Mouse (Mus musculus) left cerebral cortex, adult 6 months (tissue): ENCODE results near the gene Uap1. TPM values are rescaled to one million over a fixed set of nuclear protein-coding genes. Genes with fewer than 3 reads are reported as not detected.

Experiments used
- long read RNA-seq, 2 experiments: library from polyadenylated mRNA; unstranded; transcript quantifications; one replicate each; pipeline ENCODE4 v2.0.0; 2019 to 2020
- polyA plus RNA-seq: library from polyadenylated mRNA; unstranded; fragments of <200 nt; fragmentation: Nextera tagmentation; gene quantifications from 2 replicates; pipeline ENCODE4 v1.2.3, GENCODE M21; 2021

Gene Uap1
- 23.8 and 53.3 TPM in 2 replicates for polyA plus RNA-seq
- long read RNA-seq, experiment 1, transcript Uap1-201 (11 exons, 2,283 nt), result minor isoform, 5 of 144 reads
- long read RNA-seq, experiment 1, transcript Uap1-202 (10 exons, 2,311 nt), result major isoform, 94 of 144 reads
- long read RNA-seq, experiment 1, transcript Uap1-203 (11 exons, 2,287 nt), result minor isoform, 22 of 144 reads
- long read RNA-seq, experiment 1, partial matches to known transcripts, result 16 of 144 reads
- long read RNA-seq, experiment 1, other reads (novel, unspliced or antisense), result 7 of 144 reads
- long read RNA-seq, experiment 2, transcript Uap1-202 (10 exons, 2,311 nt), result major isoform, 32 of 66 reads
- long read RNA-seq, experiment 2, transcript Uap1-203 (11 exons, 2,287 nt), result minor isoform, 7 of 66 reads
- long read RNA-seq, experiment 2, partial matches to known transcripts, result 14 of 66 reads
- long read RNA-seq, experiment 2, other reads (novel, unspliced or antisense), result 12 of 66 reads

GRCm38 (mm10) chr1:170174814-170175332 is at the start of gene Uap1:
Gene Uap1, minus strand, starts transcription at chr1:170174957.

DNA sequence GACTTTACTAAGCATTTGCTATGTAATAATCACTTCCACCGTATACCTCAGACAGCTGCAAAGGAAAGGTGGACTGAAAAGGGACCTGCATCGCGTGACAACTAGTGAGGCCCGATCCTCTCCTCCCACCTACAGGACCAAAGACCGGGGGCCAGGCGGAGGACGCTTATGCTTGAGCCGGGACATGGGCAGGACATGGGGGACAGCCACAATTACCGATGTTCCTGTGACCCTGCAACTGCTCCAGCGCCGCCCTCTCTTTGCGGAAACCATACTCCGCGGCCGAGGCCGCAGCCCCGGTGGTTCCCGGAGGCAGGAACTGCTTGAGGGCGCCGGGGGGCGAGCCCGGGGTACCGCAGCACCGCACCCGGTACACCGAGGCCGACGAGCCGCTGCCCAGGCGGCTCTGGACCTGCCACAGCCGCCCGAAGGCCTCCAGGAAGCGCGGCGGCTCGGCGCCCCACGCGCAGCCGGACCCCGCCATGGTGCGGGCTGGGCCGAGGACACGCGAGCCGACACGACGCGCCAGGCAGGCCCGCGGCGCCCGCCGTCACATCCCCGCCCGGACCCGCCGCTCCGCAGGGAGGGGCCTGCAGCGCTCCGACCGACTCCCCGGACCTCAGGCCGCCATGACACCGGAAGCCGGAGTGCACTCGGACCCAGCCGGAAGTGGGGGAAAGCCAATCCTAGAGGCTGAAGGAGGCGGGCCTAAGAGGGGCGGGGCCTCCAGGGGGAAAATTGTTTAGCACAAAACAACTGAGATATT is 40.2 kb upstream of the Uap1 start, which contains the start of gene Uhmk1:
Gene Uhmk1, minus strand, starts transcription at position 641 of the 766 bp plus-strand sequence.

DNA sequence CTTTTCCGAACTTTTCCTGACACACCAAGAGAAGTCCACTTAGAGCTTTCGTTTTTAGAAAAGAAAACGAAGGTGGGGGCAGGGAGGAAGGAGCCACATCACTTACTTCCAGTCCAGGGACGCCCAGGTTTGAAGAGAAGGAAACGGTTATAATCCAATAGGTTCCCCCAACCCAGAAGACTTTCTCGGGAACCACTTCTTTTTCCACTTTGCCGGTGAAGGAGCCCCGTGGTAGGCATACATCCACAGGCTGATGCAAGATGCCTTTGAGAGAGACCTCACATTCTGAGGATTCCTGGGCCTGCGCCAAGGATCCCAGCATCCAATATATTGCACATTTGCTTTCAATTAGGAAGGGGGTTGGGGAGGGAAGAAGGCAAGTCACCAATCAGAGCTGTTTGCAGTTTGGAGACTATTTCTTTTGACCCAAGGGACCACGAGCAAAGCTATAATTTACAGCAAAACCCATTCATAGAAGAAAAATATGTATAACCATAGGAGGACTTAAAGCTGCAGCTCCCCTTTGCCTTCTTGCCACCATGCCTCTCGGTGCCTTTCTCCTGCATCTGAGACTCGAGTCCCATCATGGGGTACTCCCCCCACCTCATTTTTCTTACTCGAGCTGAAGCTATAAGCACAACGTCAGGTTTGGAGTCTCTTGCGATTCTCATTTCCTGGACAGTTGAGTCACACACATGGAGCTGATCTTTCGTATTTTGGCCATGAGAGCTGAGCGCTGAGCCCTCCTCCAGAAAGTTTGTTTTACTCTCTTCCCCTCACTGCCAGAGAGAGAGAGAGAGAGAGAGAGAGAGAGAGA is 64.0 kb downstream of the Uap1 start, which contains the start of gene Ddr2:
Gene Ddr2, minus strand, starts transcription at position 247 of the 817 bp plus-strand sequence.

Other genes starting within 250 kb of the Uap1 start
- 1.9 and 3.1 TPM in 2 replicates for gene Ccdc190, start 246.3 kb downstream of the Uap1 start, polyA plus RNA-seq
- 9.7 and 13.9 TPM in 2 replicates for gene Hsd17b7, start 205.7 kb downstream of the Uap1 start, polyA plus RNA-seq
- gene Ddr2, start 64.2 kb downstream of the Uap1 start, polyA plus RNA-seq, result 3.3 and 8.9 TPM in 2 replicates
- 12.1 and 25.8 TPM in 2 replicates for gene Uhmk1, start 40.4 kb upstream of the Uap1 start, polyA plus RNA-seq
- gene Sh2d1b2, start 57.8 kb upstream of the Uap1 start, polyA plus RNA-seq, result not detected in 2 replicates
- not detected in 2 replicates for gene Sh2d1b1, start 102.4 kb upstream of the Uap1 start, polyA plus RNA-seq
- 0.43 and 0.56 TPM in 2 replicates for gene Gm7694, start 131.4 kb upstream of the Uap1 start, polyA plus RNA-seq
- gene Spata46, start 133.8 kb upstream of the Uap1 start, polyA plus RNA-seq, result not detected in 2 replicates